Mouse (Mus musculus) gastrocnemius, postnatal 36 days (tissue): ENCODE measurements around the gene Zkscan2. TPM values are rescaled to one million over a fixed set of nuclear protein-coding genes. Genes with fewer than 3 reads are reported as not detected.
A peak's percentile ranks its signal among the peaks of the same experiment; 100 is the strongest.

Source experiments
- DNase-seq, 2 experiments: peaks; one replicate each; pipeline ENCODE4 v3.0.0; 2022
- intact Hi-C: fragments of 180-260 bp; cut with DNase I; formaldehyde crosslinking; loops from one replicate; pipeline ENCODE4 v1.15.1; 2025
- long read RNA-seq, 2 experiments: library from polyadenylated mRNA; stranded (forward); transcript quantifications; one replicate each; pipeline ENCODE4 v2.0.0; 2021
- total RNA-seq, 2 experiments: library from RNA; stranded (reverse); gene quantifications; 2 replicates each; pipeline ENCODE4 v1.2.3; 2021

Zkscan2 gene
- total RNA-seq, result under 1 TPM in 1 of 2 experiments, not detected in 1; 0.13 TPM
- long read RNA-seq, experiment 1, result 0 reads
- long read RNA-seq, experiment 2, result 0 reads

DNA sequence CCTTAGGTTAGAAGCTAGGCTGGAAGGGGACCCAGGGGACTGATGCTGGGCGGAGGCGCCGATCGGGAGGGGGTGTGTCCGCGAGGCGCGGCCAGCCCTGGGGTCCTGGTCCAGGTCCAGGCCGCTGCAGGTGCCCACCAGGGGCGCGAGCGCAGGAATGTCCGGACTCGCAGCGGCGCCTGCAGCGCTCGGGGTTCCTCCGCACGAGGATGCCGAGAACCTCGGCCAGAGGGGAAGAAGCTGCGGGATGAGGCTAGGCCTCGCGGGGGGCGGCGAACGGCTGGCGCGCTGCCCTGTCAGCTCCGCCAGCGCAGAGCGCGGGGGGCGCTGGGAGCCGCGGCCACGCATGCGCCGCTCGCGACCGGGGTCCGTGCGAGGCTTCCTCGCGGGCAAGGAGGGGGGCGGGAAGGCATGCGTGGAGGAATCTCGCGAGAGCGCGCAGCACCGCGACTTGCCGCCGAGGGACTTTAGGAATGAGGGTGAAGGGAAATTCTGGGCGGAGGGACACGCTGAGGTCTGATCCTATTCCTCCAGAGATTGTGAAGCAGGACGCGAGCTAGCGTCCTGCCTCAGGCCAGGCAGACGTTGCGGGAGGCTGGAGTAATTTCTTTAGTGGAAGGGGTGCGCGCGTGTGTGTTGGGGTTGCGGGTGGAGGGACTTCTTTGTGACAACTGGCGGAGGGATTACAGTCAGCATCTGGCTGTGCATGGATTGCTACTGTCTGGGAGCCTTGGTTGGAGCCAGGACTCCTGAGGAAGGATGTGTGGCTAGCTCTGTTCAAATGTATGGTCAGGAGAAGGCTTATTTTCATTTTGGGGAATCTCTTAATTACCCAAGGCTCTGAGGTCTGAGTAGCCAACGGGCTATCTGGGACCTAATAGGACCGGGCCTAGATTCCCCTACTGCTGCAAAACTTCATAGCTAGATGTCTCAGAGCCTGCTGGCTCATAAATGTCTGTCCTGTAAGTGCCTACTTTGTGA, at the start of gene Zkscan2:
Gene Zkscan2 (minus strand): TSS at position 211 of the 981 bp plus-strand sequence.
- intact Hi-C loops, result no loop called here
- DNase-seq, result peak; percentile 18 to 20

GRCm38 (mm10) chr7:123529190-123529589, 28.9 kb upstream of the Zkscan2 start:
- intact Hi-C loops, result no loop called here
- DNase-seq, result no peak

DNA sequence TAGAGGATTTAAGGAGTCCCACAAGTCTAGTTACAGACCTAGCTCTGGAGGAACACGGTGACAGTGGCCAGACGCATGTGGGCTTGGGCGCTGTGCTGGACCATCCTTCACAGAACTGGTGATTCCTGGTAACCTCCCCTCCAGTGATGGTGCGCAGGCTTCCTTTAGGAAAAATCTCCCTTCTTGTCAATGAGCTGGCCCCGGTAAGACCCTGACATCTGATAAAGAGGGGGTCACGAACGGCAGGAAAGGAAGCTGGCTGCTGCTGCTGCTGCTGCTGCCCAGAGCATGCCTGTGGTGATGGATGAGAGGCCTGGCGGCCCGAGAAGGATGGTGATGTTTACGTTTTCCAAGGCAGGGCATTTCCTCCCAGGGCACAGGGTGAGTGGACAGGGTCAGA, 25.5 kb upstream of the Zkscan2 start:
- intact Hi-C loops, result no loop called here
- DNase-seq, result no peak

DNA sequence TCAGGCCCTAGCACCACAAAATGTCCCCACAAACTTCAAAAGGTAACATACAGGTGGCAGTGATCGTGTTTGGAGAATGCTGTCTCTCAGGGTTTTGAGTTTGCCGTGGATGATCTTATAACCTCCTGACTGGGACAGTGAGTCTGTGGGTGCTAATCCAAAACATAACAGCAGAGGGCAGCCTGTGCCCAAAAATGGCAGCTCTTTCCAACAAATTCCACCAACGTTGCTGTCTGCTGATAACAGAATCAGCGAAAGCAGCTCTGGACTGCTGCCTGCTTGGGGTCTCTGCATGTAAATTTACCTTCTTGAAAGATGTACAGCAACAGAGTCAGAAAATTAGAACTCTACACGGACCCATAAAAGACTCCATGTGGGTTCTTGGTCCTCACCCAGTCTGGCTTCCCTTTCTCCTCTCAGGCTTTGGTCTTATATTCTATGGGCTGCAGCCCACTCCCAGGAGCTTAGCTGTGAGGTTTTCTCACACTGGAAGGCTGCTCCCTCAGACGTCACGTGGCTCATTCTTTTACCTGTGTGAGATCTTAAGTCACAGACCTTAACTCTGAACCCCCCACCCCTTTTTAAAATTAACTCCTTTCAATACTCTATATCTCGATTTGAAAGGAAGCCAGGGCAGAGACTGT, 24.1 kb upstream of the Zkscan2 start:
- intact Hi-C loops, result no loop called here

DNA sequence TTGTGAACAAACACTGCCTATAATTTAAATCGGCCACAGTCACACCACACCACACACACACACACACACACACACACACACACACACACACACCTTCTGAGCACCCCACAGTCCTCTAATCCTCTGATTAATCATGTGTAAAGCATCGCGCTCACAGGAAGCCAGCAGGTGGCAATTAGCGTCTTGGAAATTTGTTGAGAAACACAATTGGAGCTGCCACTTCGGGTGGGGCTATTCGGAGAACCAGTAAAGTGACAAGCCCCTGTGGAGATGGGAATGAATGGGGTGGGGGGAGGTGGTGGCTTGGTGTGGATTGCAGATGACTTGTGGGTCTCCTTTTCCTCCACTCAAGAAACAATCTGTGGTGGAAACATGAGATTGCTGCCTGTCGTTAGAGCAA, 7.7 kb upstream of the Zkscan2 start:
- no peak for DNase-seq
- intact Hi-C loops, result no loop called here

More for the DNA sequence above, 24.1 kb upstream of the Zkscan2 start:
- peak in 1 of 2 experiments; percentile 20 for DNase-seq

DNA sequence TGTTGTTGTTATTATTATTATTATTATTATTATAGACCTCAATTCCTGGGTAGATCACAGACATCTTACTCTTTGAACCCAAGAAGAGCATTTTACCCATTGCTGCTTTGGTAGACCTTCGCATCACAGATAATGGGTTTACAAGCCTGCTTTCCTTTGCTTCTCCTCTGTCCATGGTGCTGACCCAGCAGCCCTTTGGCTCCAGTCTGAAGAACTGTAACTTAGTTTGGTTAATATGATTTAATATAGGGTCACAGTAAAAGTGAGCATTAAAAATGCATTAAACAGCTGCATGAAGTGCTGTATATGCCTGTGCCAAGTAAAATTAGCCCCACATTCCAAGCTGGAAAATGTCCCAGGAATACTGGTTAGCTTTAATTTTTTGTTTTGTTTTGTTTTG, 3.1 kb upstream of the Zkscan2 start:
- DNase-seq, result peak in 1 of 2 experiments; percentile 14
- intact Hi-C loops, result no loop called here

DNA sequence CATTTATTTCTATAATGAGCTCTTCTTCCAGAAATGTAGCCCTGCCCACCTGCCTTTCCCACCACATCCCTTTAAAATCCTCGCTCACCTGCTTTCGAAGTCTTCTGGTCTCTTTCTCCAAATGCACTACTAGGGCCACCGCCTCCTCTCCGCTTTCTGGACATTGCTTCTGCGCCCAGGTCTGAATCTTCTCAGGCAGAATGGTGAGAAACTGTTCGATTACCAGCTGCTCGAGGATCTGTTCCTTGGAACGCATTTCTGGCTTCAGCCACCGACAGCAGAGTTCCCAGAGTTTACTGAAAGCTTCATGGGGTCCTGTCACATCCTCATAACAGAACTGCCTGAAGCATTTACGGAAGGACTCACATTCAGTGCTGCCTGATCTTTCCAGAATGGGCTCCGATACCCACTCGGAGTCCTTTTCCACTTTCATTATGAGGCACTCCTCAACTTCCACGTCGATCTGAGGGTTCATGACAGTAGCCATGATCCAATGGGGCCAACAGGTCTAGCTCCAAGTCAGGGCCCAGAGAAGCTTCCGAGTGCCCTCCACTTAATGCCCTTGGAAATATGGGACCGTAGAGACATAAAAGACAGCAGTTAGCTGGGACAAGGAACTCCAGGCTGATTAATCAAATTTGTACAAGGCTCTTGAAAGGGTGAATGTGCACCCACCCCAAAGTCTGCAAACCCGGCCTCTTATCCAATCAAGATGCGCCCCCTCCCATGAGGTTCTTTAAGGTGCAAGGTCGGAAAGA, 589 bp downstream of the Zkscan2 start:
- no peak for DNase-seq

GRCm38 (mm10) chr7:123487703-123488102, 12.5 kb downstream of the Zkscan2 start:
- intact Hi-C loops, result no loop called here

More for the DNA sequence above, 589 bp downstream of the Zkscan2 start:
- intact Hi-C loops, result loop anchor here (10.0 kb wide), 1 partner anchor 1755 kb away; no protein-coding TSS in a partner anchor

GRCm38 (mm10) chr7:123467961-123468360, 32.3 kb downstream of the Zkscan2 start:
- intact Hi-C loops, result loop anchor here (5.0 to 10.0 kb wide), 3 partner anchors 143 to 526 kb away; no protein-coding TSS in a partner anchor
- no peak for DNase-seq

More at GRCm38 (mm10) chr7:123487703-123488102, 12.5 kb downstream of the Zkscan2 start:
- no peak for DNase-seq

- intact Hi-C loops, result loop anchor here (1.0 to 10.0 kb wide), 5 partner anchors 67 to 524 kb away; no protein-coding TSS in a partner anchor
- DNase-seq, result peak; percentile 40 to 58
Measured at GRCm38 (mm10) chr7:123465692-123466387, 34.4 kb downstream of the Zkscan2 start.

DNA sequence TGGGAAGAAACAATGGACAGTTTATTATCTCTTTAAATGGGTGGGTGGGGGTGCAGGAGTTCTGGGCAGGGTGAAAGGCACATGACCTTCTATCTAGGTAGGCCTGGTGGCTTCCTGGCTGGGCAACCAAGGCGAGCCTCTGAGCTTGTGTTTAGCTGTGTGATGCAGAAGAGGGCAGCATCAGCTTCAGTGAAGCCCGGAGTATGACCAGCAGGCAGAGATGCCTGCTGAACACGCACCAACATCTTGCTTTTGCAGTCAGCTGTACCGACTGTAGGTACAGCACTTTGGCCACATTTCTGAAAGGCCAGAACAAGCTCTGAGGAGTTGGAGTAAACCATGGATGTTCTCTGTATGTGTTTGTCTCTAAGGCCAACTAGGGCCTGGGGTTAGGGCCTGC, 36.7 kb downstream of the Zkscan2 start:
- DNase-seq, result no peak
- intact Hi-C loops, result loop anchor here (10.0 kb wide), 1 partner anchor 139 kb away; no protein-coding TSS in a partner anchor

DNA sequence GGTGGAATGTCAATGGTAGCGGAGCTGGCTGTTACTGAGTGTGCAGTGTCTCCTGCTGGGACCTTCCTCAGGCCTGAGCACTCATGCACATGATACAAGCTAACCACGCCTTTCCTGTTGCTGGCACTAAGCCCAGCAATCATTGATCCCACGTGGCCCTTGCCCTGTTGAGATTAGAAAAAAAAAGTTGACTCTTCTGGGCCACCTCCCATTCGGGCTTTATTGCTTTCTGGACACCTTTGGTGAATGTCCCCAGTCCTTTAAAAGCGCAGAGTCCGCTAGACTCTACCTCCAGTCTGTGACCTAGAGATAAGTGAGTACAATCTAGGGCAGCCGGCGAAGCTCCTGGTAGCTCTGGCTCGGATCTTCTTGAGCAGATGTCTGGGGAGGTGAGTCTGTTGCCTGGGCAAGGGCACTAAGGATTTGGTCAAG, 38.2 kb downstream of the Zkscan2 start, which contains the start of gene Aqp8:
Gene Aqp8 (plus strand): TSS at position 222 of the 432 bp plus-strand sequence.
- no peak for DNase-seq

GRCm38 (mm10) chr7:123461316-123461715, 38.9 kb downstream of the Zkscan2 start:
- intact Hi-C loops, result loop anchor here (10.0 kb wide), 1 partner anchor 137 kb away; no protein-coding TSS in a partner anchor
- DNase-seq, result no peak

More for the DNA sequence above, 38.2 kb downstream of the Zkscan2 start, which contains the start of gene Aqp8:
- intact Hi-C loops, result loop anchor here (10.0 kb wide), 1 partner anchor 137 kb away; no protein-coding TSS in a partner anchor

DNA sequence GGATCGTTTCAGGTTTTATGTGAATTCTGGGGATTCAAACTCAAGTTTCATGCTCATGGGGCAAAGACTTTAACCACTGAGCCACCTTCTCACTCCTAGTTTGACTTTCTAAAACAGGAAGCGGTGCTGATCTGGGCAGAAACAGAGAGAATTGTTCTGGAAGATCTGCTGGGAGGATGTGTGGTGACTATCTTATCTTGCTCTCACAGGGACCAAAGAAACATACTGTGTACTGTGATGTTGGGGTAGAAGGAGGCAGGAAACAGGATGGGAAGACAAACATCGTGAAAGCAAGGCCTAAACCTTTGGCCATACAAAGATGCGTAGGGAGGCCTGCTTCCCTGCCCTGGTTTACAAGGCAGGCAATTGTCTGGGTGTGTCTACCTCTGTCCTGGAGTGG, 41.0 kb downstream of the Zkscan2 start:
- intact Hi-C loops, result no loop called here
- DNase-seq, result no peak

DNA sequence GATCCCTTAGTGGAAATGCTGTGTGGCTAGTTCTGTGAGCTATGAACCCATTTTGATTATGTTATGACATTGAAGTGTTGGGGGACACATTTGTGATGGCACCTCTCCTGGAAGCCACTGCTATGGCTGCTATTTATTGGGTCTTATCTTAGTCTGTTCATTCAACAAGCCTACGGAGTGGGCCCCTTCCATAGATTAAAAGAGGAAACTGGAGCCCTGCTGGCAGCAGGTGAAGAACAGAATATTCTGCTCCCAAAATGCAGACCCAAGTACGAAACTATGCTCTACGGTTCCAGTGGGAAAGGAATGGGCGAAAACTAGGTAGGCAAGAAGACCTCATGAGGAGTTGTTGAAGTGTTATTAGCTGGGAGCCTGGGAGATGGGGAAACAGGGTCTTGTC, 41.9 kb downstream of the Zkscan2 start:
- DNase-seq, result no peak
- intact Hi-C loops, result no loop called here

- no peak for DNase-seq
- intact Hi-C loops, result no loop called here
Measured at GRCm38 (mm10) chr7:123455088-123455487, 45.2 kb downstream of the Zkscan2 start.

GRCm38 (mm10) chr7:123453066-123453465, 47.2 kb downstream of the Zkscan2 start:
- DNase-seq, result no peak
- intact Hi-C loops, result no loop called here

- DNase-seq, result no peak
- intact Hi-C loops, result no loop called here
Measured at GRCm38 (mm10) chr7:123452551-123452950, 47.7 kb downstream of the Zkscan2 start.

DNA sequence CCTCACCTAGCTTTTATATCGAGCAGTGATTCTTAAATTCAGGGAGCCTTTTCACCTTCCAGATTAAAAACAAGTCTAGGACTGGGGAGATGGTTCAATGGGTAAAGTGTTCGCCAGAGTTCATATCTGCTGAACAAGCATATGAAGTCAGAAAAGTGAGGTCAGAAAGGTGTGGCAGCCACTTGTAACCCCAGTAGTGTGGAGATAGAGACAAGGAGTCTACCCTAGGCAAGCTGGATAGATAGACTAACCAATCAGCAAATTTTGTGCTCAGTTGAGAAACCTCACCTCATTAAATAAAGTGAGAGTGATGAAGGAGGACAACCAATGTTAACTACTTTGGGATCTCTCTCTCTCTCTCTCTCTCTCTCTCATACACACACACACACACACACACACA, 49.7 kb downstream of the Zkscan2 start:
- DNase-seq, result no peak
- intact Hi-C loops, result no loop called here
